Mouse (Mus musculus): ENCODE measurements at regions not wholly inside any gene's neighbourhood (a gene's known extent, or its start where the extent isn't known, plus 50 kb on each side); places are given as distances from the start of the nearest gene placed in this dataset.

- no peaks in the 10 kb centered on the region for H3K27me3 ChIP-seq (replicated peaks)
- H3K27ac ChIP-seq (ENCODE audit: poor library complexity, severe bottlenecking) = no peak overlapping the region
- WGBS = 79% methylated on average over 1 of the region's 1 CpGs
- H3K36me3 ChIP-seq = no peaks in the 10 kb centered on the region
- 0 out of 2 replicates have a peak, but pooled peaks cover 4% of the 10 kb centered on the region for H3K4me1 ChIP-seq (replicated peaks)
- H3K9me3 ChIP-seq (replicated peaks) = no peaks in the 10 kb centered on the region
- H3K9ac ChIP-seq = no peak overlapping the region
- ATAC-seq (ENCODE audit: insufficient number of reproducible peaks, low FRiP score) = no peak
- no peak overlapping the region for H3K4me2 ChIP-seq
- no peak overlapping the region for H3K4me3 ChIP-seq
Observed at GRCm38 (mm10) chr9:32989006-32989405, 353.0 kb downstream of the Ets1 start.

DNA sequence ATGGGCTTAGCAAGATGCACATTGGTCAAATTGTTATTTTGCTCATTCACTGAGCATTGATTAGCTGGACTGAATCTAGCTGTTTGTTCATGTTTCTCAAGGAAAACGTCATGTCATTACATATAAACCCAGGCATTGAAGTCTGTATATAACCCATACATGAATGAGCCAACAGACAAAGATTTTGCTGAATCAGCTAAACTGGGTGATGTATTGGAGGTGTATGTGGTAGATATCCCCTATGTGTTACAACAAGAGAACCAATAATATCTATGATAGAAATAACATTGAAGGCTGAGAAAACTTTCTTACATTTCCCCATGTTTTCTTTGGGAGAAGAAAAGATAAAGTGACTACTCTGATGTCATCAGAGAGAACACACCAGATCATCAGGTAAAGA, 362.3 kb downstream of the Ets1 start:
- ATAC-seq (ENCODE audit: insufficient number of reproducible peaks, low FRiP score) = no peak
- Histone ChIP-seq H3K27ac (ENCODE audit: poor library complexity, severe bottlenecking) (no peak overlapping the region), H3K4me2 (no peak overlapping the region), H3K36me3 (no peaks in the 10 kb centered on the region), H3K4me1 (replicated peaks) (peaks cover 10% of the 10 kb centered on the region; the same call in 1 of the 2 replicates), H3K9me3 (replicated peaks) (peaks cover 4% of the 10 kb centered on the region; the same call in 1 of the 2 replicates), H3K9ac (no peak overlapping the region), H3K4me3 (no peak overlapping the region), H3K27me3 (replicated peaks) (no peaks in the 10 kb centered on the region)
- 77% methylated on average over 1 of the region's 1 CpGs for WGBS

DNA sequence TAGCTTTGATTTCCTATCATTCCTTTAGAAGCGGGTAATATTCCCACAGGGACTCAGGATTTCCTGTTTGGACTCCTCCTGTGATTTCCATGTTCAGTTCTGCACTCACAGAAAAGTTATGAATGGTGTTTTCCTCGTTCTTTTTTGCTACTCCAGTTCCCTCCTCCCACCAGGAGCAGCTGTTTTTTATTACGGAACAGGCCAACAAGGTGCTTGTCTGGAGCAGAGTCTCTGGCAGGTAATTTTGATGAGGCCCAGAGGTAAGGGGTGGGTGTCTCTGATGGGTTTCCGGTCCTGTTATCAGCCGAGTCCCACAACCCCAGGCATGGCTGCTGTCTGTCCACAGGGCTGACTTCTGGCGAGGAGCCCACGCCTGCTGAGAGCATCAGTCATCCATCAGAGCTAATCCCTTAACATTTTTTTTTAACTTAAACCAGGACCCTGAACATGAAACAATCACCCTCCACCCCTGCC, 364.7 kb downstream of the Ets1 start:
- WGBS = 19% methylated on average over 7 of the region's 7 CpGs
- Histone ChIP-seq H3K4me3 (no peak overlapping the region), H3K4me2 (peak overlapping the region; percentile 41; the same call in 1 of the 2 replicates), H3K4me1 (replicated peaks) (peaks cover 10% of the 10 kb centered on the region; the same call in 1 of the 2 replicates), H3K9me3 (replicated peaks) (peaks cover 4% of the 10 kb centered on the region; the same call in 1 of the 2 replicates), H3K27me3 (replicated peaks) (no peaks in the 10 kb centered on the region), H3K36me3 (no peaks in the 10 kb centered on the region), H3K9ac (no peak overlapping the region), H3K27ac (ENCODE audit: poor library complexity, severe bottlenecking) (peak overlapping the region; percentile 6; the same call in 1 of the 2 replicates)
- no peak for ATAC-seq (ENCODE audit: insufficient number of reproducible peaks, low FRiP score)

DNA sequence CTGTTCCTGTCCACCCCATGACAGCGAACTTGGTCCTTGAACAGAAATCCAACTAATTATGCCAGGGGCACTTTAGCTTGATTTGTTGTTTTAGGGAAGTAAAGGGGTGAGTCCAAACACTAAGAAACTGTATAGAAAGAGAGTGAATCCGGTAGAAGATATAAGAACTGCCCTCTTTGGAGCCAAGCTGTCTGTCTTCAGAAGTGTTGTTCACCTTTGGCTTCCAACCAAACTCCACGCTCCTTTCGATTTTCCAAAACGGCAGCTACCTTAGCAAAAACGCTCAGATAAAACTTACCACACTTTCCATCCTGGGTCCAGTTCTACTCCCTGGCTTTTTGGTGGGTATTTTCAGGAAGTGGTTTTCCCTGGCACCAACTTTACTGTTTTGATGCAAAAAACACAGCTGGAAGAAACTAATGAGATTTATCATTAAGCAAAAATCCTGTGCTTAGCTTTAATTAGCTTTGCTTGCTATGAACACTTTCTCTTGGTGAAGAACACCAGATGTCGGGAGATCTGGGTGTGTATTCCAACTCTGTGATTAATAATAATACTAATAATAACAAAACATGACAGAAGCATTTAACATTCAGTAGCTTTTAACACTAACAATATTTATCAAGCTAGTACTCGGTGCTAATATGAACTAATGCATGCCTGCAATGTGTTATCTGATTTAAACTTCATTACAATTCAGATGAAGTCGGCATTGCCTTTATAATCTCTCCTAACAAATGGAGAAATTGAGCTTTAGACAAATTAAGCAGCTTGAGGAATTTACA, 365.3 kb downstream of the Ets1 start:
- Histone ChIP-seq H3K4me3 (no peak overlapping the region), H3K4me1 (replicated peaks) (peaks cover 10% of the 10 kb centered on the region; the same call in 1 of the 2 replicates), H3K4me2 (peak overlapping the region; percentile 41; the same call in 1 of the 2 replicates), H3K27me3 (replicated peaks) (no peaks in the 10 kb centered on the region), H3K9ac (no peak overlapping the region), H3K9me3 (replicated peaks) (peaks cover 4% of the 10 kb centered on the region; the same call in 1 of the 2 replicates), H3K36me3 (no peaks in the 10 kb centered on the region), H3K27ac (ENCODE audit: poor library complexity, severe bottlenecking) (peak overlapping the region; percentile 6; the same call in 1 of the 2 replicates)
- ATAC-seq (ENCODE audit: insufficient number of reproducible peaks, low FRiP score) = no peak
- WGBS = 49% methylated on average over 9 of the region's 9 CpGs

DNA sequence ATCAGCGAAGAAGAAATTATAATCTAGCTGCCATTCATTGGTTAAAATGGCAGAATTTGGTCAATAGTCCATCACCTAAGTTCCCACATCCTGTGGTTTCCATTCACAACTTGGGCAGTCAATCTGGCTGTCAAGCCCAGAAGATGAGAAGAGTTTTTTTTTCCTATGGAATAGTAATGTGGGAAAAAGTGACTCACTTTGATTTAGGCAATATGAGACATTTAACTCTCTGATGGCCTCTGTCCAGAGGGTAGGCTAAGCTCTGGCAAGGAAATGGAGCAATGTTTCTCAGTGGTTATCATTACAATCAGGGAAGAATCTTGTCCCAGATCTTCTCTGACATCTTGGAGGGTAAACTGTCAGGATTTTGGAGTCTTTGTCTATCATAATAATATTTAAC, 367.9 kb downstream of the Ets1 start:
- Histone ChIP-seq H3K27ac (ENCODE audit: poor library complexity, severe bottlenecking) (no peak overlapping the region), H3K36me3 (no peaks in the 10 kb centered on the region), H3K4me3 (no peak overlapping the region), H3K9ac (no peak overlapping the region), H3K27me3 (replicated peaks) (no peaks in the 10 kb centered on the region), H3K4me2 (no peak overlapping the region), H3K4me1 (replicated peaks) (peaks cover 10% of the 10 kb centered on the region; the same call in 1 of the 2 replicates), H3K9me3 (replicated peaks) (no peaks in the 10 kb centered on the region)
- no peak for ATAC-seq (ENCODE audit: insufficient number of reproducible peaks, low FRiP score)
- 67% methylated on average over 1 of the region's 1 CpGs for WGBS

DNA sequence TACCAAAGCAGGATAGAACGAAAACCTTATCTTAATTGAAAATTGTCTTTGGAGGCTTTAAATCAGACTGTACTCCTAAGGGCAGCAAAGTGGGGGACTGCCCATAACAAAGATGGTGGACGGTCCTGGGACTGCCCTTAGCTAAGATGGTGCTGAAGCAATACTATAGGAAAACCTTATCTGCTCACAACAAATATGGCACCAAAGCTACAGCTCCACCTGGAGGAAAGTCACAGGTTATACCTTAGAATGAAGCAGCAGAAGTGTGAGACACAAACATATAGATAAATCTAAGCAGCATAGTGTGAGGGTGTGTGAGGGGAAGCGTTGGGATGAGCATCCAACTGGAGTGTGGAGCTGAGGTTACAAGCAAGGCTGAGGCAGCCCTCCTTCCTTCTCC, 368.5 kb downstream of the Ets1 start:
- no peak for ATAC-seq (ENCODE audit: insufficient number of reproducible peaks, low FRiP score)
- no peak overlapping the region for H3K4me2 ChIP-seq
- H3K9ac ChIP-seq = no peak overlapping the region
- WGBS = 80% methylated on average over 3 of the region's 3 CpGs
- H3K36me3 ChIP-seq = no peaks in the 10 kb centered on the region
- H3K27me3 ChIP-seq (replicated peaks) = no peaks in the 10 kb centered on the region
- no peak overlapping the region for H3K4me3 ChIP-seq
- peaks cover 10% of the 10 kb centered on the region; the same call in 1 of the 2 replicates for H3K4me1 ChIP-seq (replicated peaks)
- H3K9me3 ChIP-seq (replicated peaks) = no peaks in the 10 kb centered on the region
- H3K27ac ChIP-seq (ENCODE audit: poor library complexity, severe bottlenecking) = no peak overlapping the region

GRCm38 (mm10) chr9:33007456-33008063, 371.5 kb downstream of the Ets1 start:
- Histone ChIP-seq H3K4me3 (no peak overlapping the region), H3K9ac (no peak overlapping the region), H3K9me3 (replicated peaks) (no peaks in the 10 kb centered on the region), H3K27me3 (replicated peaks) (no peaks in the 10 kb centered on the region), H3K36me3 (no peaks in the 10 kb centered on the region), H3K27ac (ENCODE audit: poor library complexity, severe bottlenecking) (no peak overlapping the region), H3K4me2 (no peak overlapping the region), H3K4me1 (replicated peaks) (no peaks in the 10 kb centered on the region)
- WGBS = 69% methylated on average over 3 of the region's 3 CpGs
- ATAC-seq (ENCODE audit: insufficient number of reproducible peaks, low FRiP score) = no peak

- no peaks in the 10 kb centered on the region for H3K9me3 ChIP-seq (replicated peaks)
- H3K27me3 ChIP-seq (replicated peaks) = no peaks in the 10 kb centered on the region
- no peaks in the 10 kb centered on the region for H3K36me3 ChIP-seq
- no peak for ATAC-seq (ENCODE audit: insufficient number of reproducible peaks, low FRiP score)
- no peak overlapping the region for H3K4me3 ChIP-seq
- no peak overlapping the region for H3K9ac ChIP-seq
- no peak overlapping the region for H3K4me2 ChIP-seq
- H3K4me1 ChIP-seq (replicated peaks) = no peaks in the 10 kb centered on the region
- no peak overlapping the region for H3K27ac ChIP-seq (ENCODE audit: poor library complexity, severe bottlenecking)
Observed at GRCm38 (mm10) chr9:33011241-33011640, 375.2 kb downstream of the Ets1 start.

DNA sequence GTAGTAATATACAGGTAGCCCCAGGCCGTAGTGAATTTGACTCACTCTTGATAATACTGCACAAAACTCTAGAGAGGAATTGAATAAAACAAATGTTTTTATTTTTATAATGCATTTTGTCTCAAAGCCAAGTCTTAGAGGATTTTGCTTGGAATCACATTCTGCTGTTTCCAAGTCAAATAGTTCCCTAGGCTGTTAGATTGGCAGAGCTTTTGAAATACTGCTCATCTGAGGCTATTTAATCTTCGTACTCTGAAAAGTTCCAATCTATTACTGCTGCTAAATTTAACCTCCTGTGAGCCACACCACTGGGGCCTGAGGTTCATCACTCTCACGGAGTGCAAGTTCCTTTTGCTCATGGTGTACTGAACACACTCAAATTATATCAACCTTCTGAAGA, 399.4 kb downstream of the Ets1 start:
- Histone ChIP-seq H3K27ac (ENCODE audit: poor library complexity, severe bottlenecking) (no peak overlapping the region), H3K9me3 (replicated peaks) (no peaks in the 10 kb centered on the region), H3K36me3 (no peaks in the 10 kb centered on the region), H3K4me1 (replicated peaks) (no peaks in the 10 kb centered on the region), H3K9ac (no peak overlapping the region), H3K4me3 (no peak overlapping the region), H3K27me3 (replicated peaks) (no peaks in the 10 kb centered on the region), H3K4me2 (no peak overlapping the region)
- no peak for ATAC-seq (ENCODE audit: insufficient number of reproducible peaks, low FRiP score)
- 45% methylated on average over 3 of the region's 3 CpGs for WGBS

DNA sequence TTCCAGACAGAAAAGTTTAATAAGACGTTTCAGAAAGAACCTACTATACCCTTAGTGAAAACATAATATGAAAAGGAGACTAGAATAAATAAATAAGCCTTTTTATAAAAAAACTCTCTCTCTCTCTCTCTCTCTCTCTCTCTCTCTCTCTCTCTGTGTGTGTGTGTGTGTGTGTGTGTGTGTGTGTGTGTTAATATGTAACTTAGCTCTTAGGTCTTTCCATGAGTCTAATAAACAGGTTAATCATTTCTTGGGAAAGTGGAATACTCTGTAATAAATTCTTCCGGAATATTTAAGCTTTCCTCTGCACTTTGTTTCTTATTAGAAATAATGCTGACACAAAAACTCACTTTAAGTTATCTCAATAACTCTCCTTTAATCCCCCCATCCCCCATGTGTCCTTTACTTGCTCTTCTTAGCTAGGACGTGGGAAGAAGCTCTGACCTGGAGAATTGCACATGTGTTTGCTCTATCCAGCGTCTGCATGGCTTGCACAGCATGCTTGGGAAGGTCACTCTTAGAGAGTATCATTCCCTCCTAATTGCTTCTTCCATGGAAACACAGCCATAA, 403.3 kb downstream of the Ets1 start:
- Histone ChIP-seq H3K27me3 (replicated peaks) (no peaks in the 10 kb centered on the region), H3K27ac (ENCODE audit: poor library complexity, severe bottlenecking) (no peak overlapping the region), H3K36me3 (no peaks in the 10 kb centered on the region), H3K9ac (no peak overlapping the region), H3K4me3 (no peak overlapping the region), H3K4me1 (replicated peaks) (no peaks in the 10 kb centered on the region), H3K4me2 (no peak overlapping the region), H3K9me3 (replicated peaks) (no peaks in the 10 kb centered on the region)
- ATAC-seq (ENCODE audit: insufficient number of reproducible peaks, low FRiP score) = no peak
- 66% methylated on average over 4 of the region's 4 CpGs for WGBS

- H3K36me3 ChIP-seq = no peaks in the 10 kb centered on the region
- WGBS = 87% methylated on average over 4 of the region's 4 CpGs
- no peak overlapping the region for H3K9ac ChIP-seq
Observed at GRCm38 (mm10) chr9:33050789-33051188, 414.8 kb downstream of the Ets1 start.

More at GRCm38 (mm10) chr9:33050789-33051188, 414.8 kb downstream of the Ets1 start:
- Histone ChIP-seq H3K27me3 (replicated peaks) (no peaks in the 10 kb centered on the region), H3K4me3 (no peak overlapping the region), H3K9me3 (replicated peaks) (no peaks in the 10 kb centered on the region), H3K4me2 (no peak overlapping the region), H3K27ac (ENCODE audit: poor library complexity, severe bottlenecking) (no peak overlapping the region), H3K4me1 (replicated peaks) (no peaks in the 10 kb centered on the region)
- ATAC-seq (ENCODE audit: insufficient number of reproducible peaks, low FRiP score) = no peak

Data from heart, embryonic 12.5 days (tissue).